Mouse (Mus musculus): ENCODE data around the gene 9330161L09Rik.

Gene 9330161L09Rik

DNA sequence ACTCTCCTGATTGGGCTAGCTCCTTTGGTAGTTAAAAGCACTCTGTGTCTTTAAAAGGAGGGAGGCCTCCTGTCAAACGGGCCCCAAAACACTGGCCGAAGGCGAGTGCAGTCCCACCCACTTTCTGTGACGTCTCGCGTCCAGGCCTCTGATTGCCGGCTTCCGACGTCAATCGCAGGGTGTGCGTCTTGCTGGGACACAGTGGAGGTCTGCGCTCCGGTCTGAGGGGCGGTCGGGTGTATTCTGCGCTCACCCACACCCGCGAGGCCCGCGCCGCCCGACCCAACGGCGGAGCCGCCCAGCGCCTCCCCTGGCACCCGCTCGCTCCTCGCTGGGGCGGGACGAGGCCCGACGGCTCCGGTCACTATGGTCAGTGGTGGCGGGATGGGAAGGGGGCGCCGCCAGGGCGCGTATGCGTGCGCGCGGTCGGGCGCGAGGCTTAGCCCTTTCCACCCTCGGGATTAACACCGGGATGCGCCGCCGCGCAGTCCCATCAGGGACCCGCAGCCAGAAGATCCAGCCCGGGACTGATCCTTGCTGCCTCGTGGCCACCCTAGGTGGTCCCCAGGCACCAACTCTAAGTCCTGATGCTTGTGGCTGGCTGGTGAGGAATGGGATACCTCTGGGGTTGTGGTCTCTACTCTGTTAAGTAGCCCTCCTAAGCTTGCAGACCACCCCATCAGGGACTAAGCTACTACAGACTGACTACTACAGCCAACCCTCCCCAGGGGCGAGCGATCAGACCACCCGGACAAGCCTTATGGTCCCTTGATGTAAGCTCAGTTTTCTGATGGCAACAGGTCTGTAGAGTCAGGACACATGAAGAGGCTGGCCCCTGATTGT lies 18.9 kb downstream of the 9330161L09Rik start, which contains the start of gene Otub2:
TSS of gene Otub2 (plus strand) at position 178 of the 843 bp plus-strand sequence.
- peak; percentile 97 to 99 for DNase-seq

DNA sequence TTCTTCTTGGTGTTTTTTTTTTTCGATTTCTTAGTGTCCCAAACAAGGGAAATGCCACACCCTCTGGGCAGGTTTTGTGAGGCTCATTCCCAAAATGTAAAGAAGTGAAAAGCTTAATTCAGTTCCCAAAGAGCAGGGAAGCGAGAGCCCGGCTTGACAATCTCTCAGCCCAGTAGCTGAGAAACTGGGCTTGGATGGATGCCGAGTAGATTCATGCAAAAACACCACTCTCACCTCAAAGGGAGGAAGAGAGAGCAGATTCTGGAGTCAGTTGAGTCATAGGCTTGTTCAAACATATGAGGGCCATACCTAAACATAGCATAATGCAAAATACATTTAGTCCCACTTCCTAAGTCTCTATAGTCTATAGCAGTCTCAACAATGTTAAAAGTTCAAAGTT lies 27.4 kb downstream of the 9330161L09Rik start:
- DNase-seq: no peak

DNA sequence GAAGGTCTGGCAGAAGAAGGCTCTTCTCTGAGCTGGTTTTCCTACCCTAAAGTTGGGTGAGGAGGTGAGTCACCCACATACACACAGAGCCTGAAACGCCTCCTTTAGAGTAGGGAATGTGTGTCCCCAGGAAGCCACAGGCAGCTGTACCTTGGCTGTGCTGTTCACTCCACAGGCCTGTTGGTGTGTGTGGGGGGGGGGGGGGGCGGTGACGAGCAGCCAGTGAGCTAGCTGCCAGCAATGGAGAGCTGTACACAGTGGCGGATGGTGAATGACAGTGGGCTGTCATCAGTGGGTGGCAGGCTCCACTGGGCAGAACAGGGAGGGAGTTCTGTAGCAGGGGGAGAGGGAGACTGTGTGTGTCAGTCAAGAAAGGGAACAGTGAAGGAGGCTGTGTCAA lies 30.8 kb downstream of the 9330161L09Rik start:
- DNase-seq: no peak

DNA sequence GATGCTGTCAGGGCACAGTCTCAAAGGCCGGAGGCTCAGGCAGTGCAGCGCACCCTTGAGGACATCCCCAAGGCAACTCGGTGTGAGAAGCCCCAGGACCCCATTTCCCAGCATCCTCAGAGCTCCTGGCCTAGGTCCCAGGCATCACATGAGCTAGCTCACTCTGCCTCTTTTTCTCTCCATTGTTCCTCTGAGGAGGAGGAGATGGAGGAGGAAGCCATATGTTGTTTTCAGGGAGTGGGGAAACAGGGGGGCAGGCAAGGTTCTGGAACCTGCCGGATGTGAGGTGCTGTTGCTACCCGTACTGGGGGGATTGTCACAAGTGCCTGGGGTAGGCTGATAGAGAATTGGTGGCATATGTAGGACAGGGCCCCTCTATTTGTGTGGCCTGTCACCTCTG lies 31.5 kb downstream of the 9330161L09Rik start:
- DNase-seq: peak in 1 of 2 experiments; percentile 38

DNA sequence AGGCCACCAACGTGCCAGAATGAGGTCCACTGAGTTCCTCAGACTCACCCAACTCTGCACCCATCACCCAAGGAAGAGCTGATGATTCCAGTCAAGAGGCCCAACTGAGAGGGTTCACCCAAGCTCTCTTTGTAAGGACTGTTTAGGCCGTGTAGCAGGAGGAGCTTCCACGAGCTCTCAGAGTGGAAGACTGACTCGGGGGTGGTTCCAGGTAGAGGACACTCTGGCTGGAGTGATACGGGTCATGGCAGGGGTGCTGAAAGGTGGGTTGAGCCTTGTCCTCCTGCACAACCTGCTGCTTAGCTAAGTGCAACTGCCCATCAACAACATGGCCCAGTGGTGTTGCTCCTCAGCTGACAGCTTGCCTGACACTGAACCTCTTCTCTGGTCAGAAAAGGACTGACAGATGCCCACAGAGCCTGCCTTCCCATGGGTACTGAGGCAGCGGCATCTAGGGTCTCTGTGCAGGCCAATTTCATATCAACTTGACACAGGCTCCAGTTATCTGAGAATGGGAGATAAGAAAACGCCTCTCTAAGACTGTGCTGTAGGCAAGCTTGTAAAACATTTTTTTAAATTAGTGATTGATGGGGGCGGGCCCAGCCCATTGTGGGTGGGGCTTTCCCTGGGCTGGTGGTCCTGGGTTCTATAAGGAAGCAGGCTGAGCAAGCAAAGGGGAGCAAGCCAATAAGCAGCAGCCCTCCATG lies 33.9 kb downstream of the 9330161L09Rik start:
- no peak for DNase-seq

DNA sequence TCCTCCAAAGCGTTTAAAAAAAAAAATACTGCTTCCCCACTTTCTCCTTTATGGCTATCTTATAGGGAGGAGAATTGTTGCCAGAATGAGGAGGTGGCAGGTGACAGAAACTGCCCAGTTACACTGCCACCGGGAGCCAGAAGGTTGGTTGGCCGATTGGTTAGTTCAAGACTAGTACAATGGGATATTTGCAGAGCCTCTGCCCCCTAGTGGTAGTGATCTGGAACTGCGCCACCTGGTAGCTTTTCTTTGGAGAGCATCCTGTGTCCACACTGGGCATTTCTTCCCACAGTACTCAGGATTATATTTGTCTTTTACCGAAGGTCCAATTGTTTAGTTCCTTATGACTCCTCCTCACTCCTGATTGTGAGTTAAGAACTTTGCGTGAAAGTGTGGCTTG lies 35.9 kb downstream of the 9330161L09Rik start:
- peak; percentile 70 to 80 for DNase-seq

DNA sequence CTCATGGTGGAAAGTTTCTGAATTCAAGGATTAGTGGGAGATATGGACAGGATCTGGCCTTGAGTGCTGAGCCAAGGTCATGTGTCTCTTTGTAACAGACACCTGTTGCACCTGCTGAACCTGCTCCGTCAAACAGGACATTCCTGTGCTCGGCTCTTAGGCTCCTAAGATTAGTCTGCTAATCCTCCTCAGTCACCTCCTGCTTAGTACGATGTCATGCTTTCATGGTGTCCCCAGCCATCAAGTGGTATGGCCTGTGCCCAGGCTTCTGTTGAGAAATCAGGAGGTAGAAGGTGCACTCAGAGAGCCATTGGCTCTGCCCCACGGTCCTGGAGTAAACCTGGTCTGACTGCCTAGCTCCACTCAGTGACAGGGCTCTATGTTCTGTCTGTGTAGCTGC lies 36.8 kb downstream of the 9330161L09Rik start:
- no peak for DNase-seq

DNA sequence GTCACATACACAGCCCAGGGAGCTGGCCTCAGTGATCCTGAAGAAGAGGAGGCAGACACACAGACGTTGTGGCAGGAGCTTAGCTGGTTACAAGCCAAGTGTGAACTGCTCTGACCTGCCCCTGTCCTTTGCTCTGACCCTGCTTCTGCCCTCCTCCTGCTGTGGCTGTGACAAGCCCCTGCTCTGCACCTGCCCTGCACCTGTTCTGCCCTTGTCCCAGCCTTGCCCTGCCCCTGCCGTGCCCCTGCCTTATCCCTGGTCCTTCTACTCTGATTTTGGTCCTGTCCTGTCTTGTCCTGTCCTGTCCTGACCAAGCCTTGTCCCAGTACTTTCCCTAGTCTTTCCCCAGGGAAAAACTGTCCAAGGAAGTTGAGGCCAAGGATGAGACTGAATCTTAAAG lies 38.8 kb downstream of the 9330161L09Rik start:
- no peak for DNase-seq

DNA sequence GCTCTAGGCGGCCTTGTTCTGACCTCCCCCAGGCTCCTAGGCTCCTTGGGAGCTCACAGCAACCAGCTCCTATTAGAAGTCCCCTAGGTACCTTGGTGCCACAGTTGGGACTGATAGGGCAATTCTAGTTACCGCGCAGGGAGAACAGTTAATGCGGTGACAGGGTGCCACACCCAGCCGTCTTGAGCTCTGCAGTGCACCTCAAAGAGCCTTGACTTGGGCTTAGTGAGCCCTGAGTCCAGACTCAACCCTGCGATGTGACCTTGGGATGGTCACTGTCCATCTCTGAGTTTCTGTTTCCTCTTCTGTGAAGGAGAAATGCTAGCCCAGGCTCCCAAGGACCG lies 39.3 kb downstream of the 9330161L09Rik start:
- DNase-seq: no peak

DNA sequence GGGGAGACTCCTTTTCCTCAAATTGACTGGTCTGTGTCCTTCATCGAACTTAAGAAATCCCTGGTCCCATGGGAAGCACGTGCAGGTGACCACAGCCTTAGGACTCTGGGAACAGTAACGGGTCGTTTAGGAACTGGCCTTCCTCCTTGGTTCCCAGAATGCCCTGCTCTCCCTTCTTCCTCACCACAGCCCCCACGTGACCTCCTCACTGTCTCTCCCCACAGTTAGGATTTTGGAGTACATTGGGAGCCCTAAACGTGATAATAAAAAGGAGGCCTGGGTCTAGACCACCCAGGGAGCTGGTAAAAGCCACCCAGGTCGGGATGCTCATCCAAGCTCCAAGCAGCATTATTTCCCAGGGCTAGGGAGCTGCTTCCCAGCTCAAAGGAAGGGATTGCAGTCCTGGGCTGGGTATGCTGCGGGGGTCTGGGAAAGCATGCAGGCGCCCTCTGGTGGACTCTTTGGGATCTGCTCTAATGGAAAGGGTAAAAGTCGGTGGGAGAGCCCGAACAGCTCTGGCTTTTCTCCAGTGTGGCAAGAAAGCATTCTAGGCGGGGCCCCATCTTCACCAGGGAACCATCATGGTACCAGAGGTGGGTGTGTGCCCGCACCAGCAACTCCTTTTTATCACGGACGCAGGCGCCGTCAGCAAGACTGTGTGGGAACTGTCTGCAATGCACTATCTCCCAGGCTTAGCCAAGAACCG lies 39.8 kb downstream of the 9330161L09Rik start:
- peak; percentile 85 to 95 for DNase-seq

DNA sequence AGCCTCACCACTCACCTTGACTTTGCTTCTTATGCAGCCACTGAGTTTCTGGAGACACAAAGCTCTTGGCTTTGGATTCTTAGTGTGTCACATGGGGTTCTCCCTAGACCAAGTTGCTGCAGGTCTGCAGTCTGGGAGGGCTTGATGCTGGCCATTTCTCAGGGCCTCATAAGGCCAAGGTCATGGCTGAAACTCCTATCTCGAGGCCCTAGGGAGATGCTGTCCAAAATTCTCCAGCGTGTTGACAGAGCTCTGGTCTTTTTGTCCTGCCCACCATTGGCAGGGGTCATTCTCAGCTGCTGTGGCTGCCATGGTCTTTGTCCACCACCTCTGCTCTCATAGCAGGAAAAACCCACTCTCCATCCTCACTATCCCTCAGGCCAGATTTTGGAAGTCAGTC lies 40.4 kb downstream of the 9330161L09Rik start:
- DNase-seq: no peak

DNA sequence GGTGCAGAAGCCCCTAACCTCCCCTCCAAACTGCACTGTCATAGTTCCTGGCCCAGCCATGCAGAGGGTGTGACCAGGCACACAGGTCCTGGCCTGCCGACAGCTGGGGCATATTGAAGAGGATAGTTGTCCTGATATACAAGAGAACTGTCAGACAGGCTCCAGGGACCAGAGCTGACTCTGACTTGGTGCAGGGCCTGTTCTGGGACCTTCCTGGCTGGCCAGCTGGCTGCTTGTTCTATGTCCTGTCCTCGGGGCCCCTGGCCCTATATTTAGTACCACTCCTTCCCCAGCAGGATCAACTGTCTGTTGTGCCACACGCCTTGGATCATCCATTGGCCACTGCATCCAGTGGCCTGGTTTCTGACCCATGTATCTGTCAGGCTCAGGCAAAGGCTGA lies 45.3 kb downstream of the 9330161L09Rik start:
- no peak for DNase-seq

DNA sequence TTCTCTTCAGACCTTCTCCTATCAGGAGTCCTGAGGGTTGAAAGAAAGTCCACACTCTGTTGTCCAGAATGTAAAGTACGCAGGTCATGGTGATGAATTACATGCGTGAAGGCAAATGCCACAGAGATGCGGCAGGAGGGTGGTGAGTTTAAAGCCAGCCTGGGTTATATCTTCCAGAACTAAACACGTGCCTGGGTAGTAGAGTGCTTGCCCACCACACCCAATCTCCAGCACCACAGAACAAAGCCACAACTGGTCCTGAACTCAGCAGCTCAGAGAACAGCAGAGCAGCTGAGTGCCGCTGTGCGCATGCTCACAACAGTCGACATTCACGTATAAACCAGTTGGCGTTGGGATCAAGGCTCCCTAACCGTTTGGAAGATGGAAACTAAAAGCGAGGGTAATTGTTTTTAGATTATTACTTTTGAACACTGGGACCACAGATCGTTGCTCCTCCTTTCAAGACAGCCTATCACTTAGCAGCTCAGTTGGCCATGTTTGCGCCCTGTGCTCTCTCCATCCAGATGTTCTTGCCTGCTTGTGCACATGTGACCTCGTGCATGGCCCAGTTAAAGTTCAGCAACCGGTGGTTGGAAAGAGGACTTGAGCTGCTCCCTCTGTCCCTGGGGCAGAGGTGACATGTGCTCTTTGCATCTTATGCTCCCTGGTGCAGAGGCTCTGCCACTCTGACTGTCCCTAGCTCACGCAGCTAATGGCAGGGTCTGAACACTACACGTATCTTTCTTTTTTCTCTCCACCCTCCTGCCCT lies 45.9 kb downstream of the 9330161L09Rik start:
- DNase-seq: no peak

DNA sequence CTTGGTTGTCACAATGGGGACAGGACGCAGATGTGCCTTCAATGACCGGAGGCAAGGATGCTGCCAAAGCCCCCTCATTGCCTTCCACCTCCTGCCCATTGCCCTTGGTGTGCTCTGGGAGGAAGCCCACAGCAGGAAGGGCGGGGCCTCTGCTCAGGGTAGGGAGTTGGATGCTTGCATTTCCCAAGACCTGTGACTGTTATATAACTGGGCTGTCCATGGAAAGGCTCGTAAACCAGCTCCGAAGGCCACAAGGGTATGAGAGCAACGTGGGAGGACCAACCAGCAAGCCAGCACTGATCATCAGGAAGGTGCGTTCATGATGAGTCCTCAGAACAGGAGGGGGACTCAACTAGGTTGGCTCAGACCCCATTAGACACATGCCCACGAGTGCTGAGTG lies 46.8 kb downstream of the 9330161L09Rik start:
- DNase-seq: no peak

DNA sequence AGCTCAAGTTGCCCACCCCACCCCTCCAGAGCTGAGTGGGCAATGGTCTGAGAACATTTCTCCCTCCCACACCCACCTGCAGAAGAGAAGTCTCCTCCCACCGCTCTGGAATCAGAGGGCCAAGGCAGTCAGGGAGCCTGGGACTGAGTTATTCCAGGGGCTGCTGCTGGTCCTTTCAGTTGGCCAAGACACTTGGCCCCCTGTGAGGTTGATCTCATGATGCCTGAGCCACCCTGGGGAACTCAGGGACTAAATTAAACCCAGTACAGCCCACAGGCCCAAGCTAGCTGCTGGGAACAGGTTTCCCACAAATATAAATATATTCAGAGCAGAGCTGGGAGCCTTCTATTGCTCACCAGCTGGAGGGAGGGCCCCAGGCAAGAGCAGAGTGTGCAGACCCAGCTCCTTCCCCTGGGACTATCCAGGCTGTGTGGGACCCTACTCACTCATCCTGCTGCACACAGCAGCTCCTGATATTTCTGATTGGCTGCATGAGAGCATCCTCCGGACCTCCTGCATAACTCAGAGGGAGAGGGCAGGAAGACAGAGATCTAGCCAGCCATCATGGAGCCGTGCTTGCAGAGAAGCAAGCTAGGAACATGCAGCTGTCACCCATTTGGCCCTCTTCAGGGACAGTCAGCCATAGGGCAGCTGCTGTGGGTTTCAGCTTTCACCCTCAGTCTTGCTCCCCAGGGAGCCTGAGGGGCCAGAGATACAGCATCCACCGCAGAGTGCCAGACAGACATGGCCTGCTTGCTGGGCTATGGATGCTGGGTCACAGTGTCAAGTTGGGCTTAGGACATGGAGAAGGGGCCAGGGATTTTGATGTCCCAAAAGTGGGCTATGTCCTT lies 48.4 kb downstream of the 9330161L09Rik start:
- DNase-seq: no peak

DNA sequence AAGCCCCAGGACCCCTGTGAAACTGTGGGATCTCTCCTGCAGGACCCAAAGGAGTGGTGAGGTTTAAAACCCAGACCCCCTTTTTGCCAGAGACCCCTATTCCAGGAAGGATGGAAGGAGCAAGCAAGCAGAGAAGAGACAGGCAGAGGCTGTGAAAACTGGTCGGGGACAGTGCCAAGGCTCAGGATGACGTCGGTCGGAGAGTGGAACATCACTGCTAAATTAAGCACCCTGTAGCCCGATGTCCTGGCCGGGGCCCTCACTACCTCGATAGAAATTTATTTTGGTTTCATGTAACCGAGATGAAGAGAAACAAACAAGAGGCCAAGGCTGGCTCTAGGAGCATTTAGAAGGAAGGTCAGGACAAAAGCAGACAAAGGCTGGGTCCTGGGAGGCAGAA lies 49.4 kb downstream of the 9330161L09Rik start:
- no peak for DNase-seq
